Mouse (Mus musculus) cerebellum, adult 9-10 months (tissue): Measurements from ENCODE around the gene Spryd3.

Experiments used
- DNase-seq: peaks from one replicate; pipeline ENCODE4 v3.0.0; 2022

Gene Spryd3

DNA sequence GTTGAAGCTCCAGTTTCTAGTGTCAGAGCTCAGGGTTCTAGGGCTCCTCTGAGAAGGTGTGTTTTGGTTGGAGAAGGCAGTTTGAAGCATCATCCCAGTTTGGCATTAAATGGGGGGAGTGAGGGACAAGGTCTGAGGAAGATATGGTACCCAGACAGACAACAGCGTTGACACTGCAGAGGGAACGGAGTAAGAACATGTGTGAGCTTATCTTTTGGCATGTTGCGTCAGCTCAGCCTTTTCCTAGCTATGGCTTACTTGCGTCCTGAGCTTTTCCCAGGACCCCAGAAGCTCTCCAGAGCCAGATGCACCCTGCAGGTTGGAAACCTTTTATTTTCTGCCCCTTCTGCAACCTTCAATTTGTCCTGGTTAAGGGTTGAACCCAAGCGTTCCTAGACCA is 10.1 kb upstream of the Spryd3 start:
- DNase-seq = no peak

DNA sequence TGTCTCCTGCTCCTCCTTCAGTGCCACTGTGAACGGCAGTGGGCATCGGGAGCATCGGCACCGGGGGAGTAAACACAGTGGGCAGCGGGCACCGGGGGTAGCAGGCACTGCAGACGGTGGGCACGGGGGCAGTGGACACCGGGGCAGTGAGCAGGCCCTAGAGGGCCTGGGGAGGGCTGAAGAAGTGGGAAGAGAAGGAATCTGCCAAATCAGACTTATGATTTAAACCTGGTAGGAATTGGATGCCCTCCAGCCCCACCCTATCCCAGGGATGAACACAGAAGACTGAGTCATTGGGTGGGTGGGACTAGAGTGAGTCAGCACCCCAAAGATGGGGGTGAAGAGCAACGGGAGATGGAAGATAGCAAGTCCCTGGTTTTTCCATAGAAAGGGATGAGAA is 9.3 kb upstream of the Spryd3 start:
- DNase-seq = no peak

DNA sequence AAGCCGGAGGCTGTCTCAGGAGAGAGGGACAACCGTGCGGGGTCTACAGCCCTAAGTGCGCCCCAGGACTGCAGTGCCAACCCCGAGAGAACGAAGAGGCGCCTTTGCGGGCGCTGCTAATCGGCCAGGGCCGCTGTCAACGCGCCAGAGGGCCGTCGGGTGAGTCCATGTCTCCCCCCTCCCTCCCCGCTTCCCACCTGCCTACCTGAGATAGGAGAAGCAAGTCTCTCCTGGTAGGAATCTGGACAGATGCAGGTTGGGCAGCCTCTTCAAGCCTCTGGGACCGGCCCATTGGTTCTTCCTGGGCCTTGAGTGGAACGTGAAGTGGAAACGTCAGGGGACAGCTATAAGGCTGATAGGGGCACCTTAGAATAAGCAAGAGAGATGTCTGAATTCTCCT is 8.7 kb upstream of the Spryd3 start:
- no peak for DNase-seq

DNA sequence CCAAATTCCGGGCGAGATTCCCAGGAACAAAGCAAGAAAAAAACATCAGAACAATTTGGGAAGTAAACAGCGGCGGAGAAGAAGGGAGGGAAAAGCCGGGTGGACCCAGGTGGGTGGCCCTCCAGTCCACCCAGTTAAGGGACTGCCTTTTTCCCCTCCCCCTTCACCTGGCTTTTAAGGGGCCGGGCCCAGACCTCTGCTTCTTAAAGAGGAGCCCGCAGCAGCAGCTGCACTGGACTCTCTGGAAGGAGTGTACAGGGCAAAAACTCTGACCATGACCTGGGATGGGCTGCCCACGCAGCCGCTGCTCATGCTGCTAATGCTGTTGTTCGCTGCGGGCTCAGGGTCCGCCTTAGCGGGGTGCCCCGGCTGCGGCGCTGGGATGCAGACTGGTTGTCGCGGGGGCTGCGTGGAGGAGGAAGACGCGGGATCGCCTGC is 8.3 kb upstream of the Spryd3 start, which contains the start of gene Igfbp6:
Igfbp6 (plus strand) TSS at position 89 of the 438 bp plus-strand sequence.
- no peak for DNase-seq

DNA sequence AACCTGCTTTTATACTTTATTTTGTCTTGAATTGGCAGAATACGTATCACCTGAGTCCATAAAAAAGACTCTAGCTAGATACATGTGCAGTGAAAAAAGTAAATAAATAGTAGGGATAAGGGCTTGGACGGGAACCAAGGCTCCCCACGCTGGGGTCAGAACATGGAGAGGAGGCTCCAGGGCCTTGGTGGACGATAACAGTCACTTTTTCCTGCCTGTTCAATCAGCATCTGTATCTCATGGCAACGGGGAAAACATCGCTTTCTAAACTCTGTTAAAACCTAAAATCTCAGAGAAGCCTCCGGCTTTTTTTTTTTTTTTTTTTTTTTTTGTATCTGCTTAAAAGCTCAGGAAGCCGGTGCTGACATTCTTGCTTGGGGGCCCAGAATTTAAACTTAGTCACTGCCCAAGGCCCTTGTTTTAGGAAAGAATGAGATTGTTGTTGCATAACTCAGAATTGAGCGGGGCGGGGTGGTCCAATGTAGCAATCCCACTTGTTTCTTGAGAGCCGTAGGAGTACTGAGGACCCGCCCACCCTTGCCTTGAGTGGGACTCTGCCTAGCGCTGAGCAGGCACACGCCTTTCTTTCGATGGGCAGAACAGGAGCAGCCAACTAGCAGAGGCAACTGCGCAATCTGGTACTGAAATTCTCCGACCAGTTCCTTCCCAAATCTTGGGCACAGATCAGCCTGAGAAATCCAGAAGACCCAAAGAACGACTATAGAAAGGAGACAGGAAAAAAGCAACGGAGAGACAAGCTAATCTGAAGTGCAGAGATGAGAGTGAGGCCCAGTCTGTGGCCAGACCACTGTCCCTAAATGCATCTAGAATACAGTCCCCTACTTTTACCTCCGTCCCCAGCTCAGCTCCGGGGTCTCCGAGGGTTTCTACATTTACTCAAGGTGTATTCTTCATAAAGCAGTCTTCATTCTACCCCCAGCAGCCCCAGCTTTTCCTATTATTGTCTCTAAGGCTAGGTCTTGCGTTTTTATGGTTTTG is 7.2 kb upstream of the Spryd3 start:
- no peak for DNase-seq

DNA sequence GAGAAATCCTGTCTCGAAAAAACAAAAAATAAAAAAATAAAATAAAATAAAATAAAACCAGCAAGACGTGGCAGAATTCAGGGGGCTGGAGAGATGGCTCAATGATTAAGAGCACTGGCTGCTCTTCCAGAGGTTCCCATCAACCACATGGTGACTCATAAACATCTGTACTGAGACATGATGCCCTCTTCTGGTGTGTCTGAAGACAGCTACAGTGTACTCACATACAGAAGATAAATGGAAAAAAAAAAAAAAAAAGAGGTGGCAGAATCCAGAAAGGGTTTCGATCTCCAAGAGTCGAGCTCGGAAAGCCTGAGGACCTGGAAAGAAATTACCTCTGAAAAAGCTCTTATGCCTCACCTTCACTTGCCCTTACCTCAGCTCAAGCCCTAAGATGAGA is 5.1 kb upstream of the Spryd3 start:
- DNase-seq = no peak

DNA sequence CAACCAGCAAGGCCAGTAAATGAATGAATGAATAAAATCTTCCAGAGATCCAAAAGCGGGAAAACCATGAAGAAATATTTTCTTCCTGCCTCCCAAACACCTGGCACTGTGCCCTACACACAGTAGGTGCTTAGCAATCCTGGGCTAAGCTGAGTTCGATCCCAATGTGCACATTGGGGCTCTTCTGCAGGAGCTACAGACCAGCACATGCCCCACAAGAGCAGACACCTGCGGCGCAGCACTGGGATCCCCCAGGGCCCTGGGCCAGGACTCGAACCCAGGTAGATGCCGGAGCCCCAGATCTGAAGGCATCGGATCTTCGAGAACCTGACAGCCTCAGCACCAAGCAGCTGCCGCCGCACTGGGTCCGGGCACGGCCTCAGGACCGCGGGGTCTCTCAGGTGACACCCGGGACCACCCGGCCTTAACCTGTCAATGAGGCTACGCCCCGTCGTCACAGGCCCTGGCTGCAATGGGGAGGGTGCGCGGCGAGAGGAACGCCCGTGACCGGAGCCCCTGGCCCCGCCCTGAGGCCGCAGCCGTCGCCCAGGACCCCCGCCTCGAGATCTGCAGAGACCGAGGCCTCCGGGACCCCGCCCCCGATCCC is 409 bp downstream of the Spryd3 start:
- DNase-seq = no peak

DNA sequence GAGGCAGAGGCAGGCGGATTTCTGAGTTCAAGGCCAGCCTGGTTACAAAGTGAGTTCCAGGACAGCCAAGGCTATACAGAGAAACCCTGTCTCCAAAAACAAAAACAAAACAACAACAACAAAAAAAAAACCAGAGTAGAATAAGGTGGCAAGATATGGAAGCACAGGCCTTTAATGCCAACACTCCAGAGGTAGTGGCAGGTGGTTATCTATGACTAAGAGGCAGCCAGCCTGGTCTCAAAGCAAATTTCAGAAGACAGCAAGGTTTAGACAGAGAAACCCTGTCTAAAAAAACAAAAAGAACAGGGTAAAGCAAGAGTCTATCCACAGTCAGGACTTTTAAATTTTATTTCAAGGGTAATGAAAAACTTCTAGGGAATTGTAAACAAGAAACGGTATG is 1.3 kb downstream of the Spryd3 start:
- DNase-seq = no peak

DNA sequence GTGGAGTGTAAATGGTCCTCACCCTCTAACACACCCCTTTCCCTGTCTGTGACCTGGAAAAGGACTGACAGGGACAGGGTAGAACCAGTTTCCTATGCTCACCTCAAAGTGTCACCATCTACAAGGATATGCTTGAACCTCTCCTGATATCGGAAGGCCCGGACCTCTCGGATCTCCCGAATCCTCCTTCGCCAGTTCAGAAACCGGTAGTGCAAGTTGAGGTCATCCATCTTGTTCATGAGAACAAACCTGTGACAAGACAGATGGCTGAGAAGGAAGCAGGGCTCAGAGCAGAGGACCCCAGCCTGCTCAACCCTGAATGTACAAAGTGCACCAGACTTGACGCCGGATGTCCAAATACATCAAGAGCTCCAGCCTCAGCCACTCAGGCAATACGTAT is 2.7 kb downstream of the Spryd3 start:
- DNase-seq = no peak

DNA sequence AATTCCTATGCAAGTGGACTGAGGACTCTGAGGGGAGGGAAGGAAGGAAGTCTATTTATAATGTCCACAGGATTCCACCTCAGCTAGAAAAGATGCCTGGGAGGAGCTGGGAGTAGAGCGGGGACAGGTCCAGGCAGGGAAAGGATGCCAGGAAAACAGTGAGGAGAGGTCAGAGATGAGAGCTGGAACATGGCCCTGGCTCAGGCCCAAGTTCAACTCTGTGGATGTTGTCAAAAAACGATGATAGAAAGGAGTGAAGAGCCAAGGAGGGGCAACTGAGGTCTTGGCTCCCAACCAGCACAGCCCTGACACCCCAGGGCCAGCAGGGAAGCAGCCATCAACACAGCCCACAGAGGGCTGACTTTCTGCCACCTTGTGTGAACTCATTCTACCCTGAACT is 9.7 kb downstream of the Spryd3 start:
- DNase-seq = peak; percentile 75

DNA sequence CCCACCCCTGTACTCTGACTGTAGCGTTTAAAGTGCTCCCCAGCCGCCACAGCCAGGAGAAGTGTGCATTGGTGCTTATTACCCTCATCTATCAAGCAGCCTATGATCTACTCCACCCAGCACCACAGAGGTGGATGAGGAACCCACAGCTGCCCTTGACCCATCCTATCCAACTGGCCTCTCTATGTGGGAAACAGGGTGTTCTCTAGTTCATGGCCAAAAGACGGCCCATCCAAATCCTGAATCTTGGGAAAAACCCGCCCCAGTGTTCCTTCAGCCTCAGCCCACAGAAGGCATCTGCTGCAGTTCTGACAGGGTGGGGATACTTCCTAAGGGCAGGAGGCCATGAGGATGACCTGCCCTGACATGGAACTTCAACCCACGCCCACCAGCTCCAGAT is 15.5 kb downstream of the Spryd3 start:
- DNase-seq = no peak

DNA sequence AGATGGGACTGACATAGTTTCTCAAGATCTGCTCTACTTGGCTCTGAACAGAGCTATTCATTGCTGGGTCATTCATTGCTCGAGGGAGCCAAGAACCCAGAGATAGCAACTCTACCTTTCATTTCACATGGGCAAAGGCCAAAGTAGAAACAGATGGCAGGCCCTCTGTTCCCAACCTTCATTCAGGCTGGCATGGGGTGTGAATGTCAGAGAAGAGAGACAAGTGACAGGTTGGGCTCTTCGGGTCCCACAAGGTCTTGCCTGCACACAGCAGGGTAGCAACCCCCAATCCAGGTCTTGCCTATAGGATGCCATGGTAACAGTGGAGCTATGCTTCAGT is 16.2 kb downstream of the Spryd3 start:
- DNase-seq = peak; percentile 95

DNA sequence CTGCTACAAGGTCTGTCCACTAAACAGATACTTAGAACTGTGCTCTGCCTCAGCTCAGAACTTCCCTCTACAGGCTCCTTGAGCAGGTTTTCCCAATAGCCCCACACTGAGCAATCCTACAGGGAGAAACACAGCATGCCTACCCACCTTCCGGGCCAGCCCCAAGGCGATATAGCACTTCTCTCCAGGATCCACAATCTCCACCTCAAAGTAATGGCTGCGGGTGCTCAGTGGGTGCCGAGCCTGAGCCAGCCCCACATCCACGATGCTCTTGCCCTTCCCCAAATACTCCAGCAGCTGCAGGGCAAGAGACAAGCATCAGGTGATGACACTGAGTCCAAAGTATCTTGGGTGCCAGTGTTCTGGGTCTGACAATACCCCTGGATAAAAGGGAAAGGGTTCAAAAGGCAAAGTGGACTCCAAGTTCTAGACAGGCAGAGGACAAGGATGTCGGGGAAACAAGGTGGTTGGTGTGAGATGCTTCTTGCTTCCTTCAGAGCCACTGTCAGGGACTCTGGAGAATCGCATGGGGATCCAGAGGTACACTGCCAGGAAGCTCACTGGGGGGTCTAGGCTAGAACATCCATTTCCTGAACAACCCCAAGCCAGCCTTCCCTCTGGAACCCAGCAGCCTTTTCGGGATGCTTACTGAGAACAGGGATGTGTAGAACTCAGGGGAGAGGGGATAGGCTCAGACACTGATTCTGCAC is 16.8 kb downstream of the Spryd3 start:
- no peak for DNase-seq

DNA sequence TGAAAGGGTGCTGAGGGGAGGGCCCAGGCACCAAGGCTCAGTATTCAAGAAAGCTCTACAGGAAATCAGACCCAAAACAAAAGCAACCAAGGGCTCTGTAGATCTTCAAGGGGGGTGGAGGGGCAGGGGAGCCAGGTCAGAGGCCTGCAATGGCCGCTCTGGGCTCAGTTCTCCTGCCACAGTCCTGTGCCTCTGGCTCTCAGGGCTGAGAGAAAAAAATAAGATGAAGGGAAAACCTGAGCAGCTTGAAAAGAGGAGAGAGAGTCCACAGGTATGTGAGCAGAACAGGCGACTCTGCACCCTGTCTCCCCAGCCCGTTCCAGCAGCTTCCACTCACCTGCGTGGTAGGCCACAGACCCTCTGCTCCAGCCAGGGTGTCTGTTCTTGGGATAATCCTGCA is 17.4 kb downstream of the Spryd3 start:
- no peak for DNase-seq

DNA sequence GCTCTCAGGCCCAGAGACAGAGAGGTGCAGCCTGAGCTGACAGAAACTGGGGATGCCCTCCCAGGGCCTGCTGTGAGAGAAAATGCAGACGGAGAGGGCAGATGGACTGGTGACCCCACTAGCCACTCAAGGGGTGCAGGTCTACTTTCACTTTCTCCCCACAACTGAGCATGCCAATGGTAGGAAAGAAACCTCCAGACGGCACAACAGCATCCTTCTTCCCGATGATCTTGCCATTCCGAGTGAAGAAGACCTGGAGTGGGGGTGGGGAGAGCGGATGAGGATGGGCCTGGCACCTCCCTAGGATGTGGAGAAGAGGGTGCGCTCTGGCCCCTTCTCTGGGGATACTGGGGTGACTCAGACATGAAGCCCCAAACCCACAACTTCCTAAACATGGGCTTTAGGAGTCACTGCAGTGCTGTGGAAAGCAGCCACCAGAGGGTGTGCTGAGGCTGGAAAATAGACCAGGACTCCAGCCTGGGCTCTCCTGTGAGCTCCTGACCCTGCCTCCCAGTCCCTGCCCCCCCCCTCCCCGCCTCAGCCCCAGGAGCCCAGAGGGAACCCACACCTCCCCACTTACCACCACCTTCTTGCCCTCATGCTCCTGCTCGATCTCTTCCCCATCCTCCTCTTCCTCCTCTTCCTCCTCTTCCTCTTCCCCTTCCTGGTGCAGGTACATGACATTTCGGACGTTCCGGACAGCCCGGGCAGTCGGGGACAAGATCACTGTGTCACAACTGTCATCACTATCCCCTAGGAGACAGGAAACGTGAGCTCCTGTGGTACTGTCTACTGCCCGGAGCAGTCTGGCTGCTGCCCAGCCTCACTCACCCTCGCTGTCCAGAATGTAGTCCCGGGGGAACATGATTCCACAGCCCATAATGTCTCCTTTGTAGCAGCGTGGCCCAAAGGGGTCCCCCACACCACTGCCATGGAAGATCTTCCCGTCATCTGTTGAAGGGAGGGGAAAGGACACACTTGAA is 18.3 kb downstream of the Spryd3 start:
- DNase-seq = peak; percentile 44

DNA sequence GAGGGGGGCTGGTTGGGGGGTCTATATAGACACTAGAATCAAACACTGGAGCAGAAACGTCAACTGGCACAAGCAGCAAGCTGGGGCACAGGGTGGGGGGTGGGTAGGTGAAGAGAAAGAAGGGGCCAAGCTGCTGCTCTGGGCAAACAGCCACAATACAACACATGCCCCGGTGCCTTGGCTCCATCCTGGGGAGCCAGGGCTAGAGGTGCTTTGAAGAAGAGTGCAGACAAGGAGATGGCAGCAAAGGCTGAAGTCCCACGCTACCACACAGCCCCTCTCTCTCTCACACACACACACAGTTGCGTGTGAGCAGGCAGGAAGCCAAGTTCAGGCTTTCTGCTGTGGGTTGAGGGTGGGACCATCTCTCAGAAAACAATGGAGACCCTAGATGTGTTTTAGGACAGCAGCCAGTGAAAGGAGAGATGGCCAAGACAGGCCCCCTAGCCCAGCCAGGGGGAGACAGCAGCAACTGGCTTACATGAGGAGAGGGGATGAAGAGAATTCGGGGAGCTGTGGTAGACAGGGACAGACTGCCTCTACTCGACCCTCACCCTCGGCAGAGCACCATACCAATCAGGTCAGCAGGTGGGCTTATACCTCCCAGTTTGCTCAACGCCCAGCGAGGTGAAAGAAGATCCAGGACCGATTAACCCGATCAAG is 19.1 kb downstream of the Spryd3 start:
- DNase-seq = peak; percentile 45

DNA sequence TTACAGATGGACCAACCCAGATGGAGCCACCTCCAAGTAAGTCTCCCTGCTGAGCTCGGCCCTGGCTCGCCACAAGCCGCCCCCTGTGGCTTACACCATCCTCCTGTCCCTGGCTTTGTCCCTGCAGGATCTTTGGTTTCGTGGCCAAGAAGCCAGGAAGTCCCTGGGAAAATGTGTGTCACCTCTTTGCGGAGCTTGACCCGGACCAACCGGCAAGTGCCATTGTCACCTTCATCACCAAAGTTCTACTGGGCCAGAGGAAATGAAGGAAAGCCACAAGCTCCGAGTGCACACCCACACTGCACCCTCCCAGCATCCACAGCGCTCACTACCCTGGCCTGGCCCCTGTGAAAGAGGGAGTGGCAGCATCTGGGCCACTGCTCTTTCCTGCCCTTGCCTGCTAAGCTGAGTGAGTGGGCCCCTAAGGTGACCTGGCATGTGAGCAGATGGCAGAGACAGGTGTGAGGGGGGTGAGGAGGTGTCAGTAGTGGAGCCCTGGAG is 20.3 kb downstream of the Spryd3 start:
- DNase-seq = peak; percentile 64

DNA sequence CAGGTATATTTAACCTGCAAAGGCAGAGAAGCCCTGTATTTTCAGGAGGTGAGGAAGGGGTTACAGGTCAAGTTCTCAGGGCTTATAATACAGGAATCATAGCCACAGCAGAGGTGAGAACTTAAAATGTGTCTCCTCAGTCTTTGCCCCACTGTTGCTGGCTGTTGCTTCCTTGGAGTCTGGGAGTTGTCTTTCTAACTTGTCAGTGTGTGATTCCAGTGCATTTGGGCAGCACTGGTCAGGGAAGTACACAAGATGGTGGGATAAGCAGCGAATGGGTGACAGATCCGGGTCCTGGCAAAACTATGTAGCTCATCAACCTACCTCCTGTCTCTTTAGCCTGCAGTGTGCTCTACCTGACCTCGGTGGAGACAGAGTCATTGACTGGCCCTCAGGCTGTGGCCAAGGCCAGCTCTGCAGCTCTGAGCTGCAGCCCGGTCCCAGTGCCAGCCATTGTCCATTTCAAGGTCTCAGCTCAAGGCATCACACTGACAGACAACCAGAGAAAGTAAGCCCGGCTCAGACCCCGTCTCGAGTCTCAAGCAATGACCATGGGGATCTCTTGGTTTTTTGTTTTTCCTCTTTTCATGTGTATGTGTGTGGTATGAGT is 21.3 kb downstream of the Spryd3 start:
- DNase-seq = no peak

DNA sequence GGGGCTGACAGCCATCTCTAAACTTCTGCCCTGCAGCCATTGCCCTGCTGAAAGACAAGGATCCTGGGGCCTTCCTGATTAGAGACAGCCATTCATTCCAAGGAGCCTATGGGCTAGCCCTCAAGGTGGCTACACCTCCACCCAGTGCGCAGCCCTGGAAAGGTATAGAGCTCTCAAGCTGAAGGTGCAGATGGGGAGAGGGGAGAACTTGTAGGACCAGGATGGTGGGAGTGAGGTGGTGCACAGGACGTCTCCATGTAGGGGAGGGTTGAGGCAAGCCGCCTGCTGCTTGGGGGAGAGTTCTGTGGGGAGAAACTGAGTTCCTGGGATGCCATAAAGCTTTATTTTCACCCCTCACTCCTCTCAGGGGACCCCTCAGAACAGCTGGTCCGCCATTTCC is 22.4 kb downstream of the Spryd3 start:
- DNase-seq = no peak

DNA sequence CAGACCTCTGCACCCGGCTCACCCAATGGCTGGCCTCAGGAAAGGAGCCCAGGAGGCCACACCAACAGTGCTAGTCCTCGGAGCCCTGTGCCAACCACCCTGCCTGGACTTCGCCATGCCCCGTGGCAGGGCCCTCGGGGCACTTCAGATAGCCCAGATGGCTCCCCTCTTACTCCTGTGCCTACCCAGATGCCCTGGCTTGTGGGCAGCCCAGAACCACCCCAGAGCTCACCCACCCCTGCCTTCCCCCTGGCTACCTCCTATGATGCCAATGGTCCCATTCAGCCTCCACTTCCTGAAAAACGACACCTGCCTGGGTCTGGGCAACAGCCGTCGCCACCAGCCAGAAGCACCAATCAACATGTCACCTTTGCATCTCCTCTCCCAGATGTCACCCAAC is 23.2 kb downstream of the Spryd3 start:
- no peak for DNase-seq

DNA sequence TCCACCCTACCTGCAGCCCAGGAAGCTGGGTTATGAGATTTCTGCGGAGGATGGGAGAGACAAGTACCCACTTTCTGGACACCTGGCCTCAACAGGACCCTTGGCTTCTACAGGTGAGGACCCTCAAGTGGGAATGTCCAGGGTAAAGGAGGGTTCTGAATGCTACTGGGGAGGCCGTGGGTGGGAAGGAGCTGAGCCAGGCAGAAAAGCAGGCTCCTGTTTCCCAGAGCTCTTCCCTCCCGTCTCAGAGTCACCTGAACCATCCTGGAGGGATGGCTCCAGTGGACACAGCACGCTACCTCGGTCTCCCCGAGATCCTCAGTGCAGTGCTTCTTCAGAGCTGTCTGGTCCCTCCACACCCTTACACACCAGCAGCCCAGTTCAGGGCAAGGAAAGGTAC is 23.9 kb downstream of the Spryd3 start:
- DNase-seq = no peak
